Mouse (Mus musculus): ENCODE data around the gene Astn2. TPM values are rescaled to one million over a fixed set of nuclear protein-coding genes. Genes with fewer than 3 reads are reported as not detected.

The Astn2 gene
- polyA plus RNA-seq, 1 experiment from 2014 or later: 0.61 TPM

- H3K9me3 ChIP-seq (ENCODE audit: control insufficient read depth, low read length): no peaks in the 10 kb centered on the region
- peaks cover 53% of the 10 kb centered on the region for H3K27me3 ChIP-seq (ENCODE audit: control insufficient read depth, insufficient read depth, low read length)
- peaks cover 5 to 6% of the 10 kb centered on the region in 2 experiments for H3K4me1 ChIP-seq (ENCODE audit: control insufficient read depth in 2 of 2, insufficient read depth in 2 of 2, low read length in 2 of 2)
- H3K4me2 ChIP-seq (ENCODE audit: low read length): peak overlapping the region; percentile 89
- no peaks in the 10 kb centered on the region for H3K36me3 ChIP-seq (ENCODE audit: control insufficient read depth, insufficient read depth, low read length)
- ATAC-seq (ENCODE audit: insufficient number of reproducible peaks, insufficient read depth, low FRiP score, low read depth): no peak; the same call in 1 of the 2 replicates
- H3K4me3 ChIP-seq (ENCODE audit: control insufficient read depth in 1 of 2, insufficient read depth in 1 of 2, low read depth in 1 of 2, low read length in 2 of 2): peak overlapping the region; percentile 64 to 86
- under 1% methylated on average over 22 of the region's 22 CpGs for WGBS
- no peak overlapping the region for H3K27ac ChIP-seq (replicated peaks in 1 of 2; ENCODE audit: control insufficient read depth in 1 of 2, insufficient read depth in 1 of 2, low read depth in 2 of 2, low read length in 2 of 2)
- H3K9ac ChIP-seq (ENCODE audit: low read length): peak overlapping the region; percentile 60
Observed at GRCm38 (mm10) chr4:66403116-66403707, 1.2 kb downstream of the Astn2 start.

GRCm38 (mm10) chr4:66402611-66403010 lies 1.8 kb downstream of the Astn2 start:
- Histone ChIP-seq H3K9me3 (ENCODE audit: control insufficient read depth, low read length) (no peaks in the 10 kb centered on the region), H3K4me1 (ENCODE audit: control insufficient read depth in 2 of 2, insufficient read depth in 2 of 2, low read length in 2 of 2) (peaks cover 5 to 6% of the 10 kb centered on the region in 2 experiments), H3K27me3 (ENCODE audit: control insufficient read depth, insufficient read depth, low read length) (peaks cover 53% of the 10 kb centered on the region), H3K36me3 (ENCODE audit: control insufficient read depth, insufficient read depth, low read length) (no peaks in the 10 kb centered on the region), H3K27ac (replicated peaks in 1 of 2; ENCODE audit: control insufficient read depth in 1 of 2, insufficient read depth in 1 of 2, low read depth in 2 of 2, low read length in 2 of 2) (no peak overlapping the region), H3K4me2 (ENCODE audit: low read length) (peak overlapping the region; percentile 89), H3K9ac (ENCODE audit: low read length) (no peak overlapping the region), H3K4me3 (ENCODE audit: control insufficient read depth in 1 of 2, insufficient read depth in 1 of 2, low read depth in 1 of 2, low read length in 2 of 2) (peak overlapping the region; percentile 64 to 86)
- under 1% methylated on average over 24 of the region's 24 CpGs for WGBS
- no peak for ATAC-seq (ENCODE audit: insufficient number of reproducible peaks, insufficient read depth, low FRiP score, low read depth)

GRCm38 (mm10) chr4:66401186-66401681 lies 3.2 kb downstream of the Astn2 start:
- Histone ChIP-seq H3K27me3 (ENCODE audit: control insufficient read depth, insufficient read depth, low read length) (peaks cover 53% of the 10 kb centered on the region), H3K4me2 (ENCODE audit: low read length) (no peak overlapping the region), H3K9ac (ENCODE audit: low read length) (no peak overlapping the region), H3K36me3 (ENCODE audit: control insufficient read depth, insufficient read depth, low read length) (no peaks in the 10 kb centered on the region), H3K27ac (replicated peaks in 1 of 2; ENCODE audit: control insufficient read depth in 1 of 2, insufficient read depth in 1 of 2, low read depth in 2 of 2, low read length in 2 of 2) (no peak overlapping the region), H3K4me1 (ENCODE audit: control insufficient read depth in 2 of 2, insufficient read depth in 2 of 2, low read length in 2 of 2) (peaks cover 5 to 6% of the 10 kb centered on the region in 2 experiments), H3K4me3 (ENCODE audit: control insufficient read depth in 1 of 2, insufficient read depth in 1 of 2, low read depth in 1 of 2, low read length in 2 of 2) (no peak overlapping the region), H3K9me3 (ENCODE audit: control insufficient read depth, low read length) (no peaks in the 10 kb centered on the region)
- ATAC-seq (ENCODE audit: insufficient number of reproducible peaks, insufficient read depth, low FRiP score, low read depth): no peak
- WGBS: 18% methylated on average over 8 of the region's 8 CpGs

GRCm38 (mm10) chr4:66399066-66399465 lies 5.3 kb downstream of the Astn2 start:
- no peak overlapping the region for H3K27ac ChIP-seq (replicated peaks in 1 of 2; ENCODE audit: control insufficient read depth in 1 of 2, insufficient read depth in 1 of 2, low read depth in 2 of 2, low read length in 2 of 2)
- H3K27me3 ChIP-seq (ENCODE audit: control insufficient read depth, insufficient read depth, low read length): peaks cover 44% of the 10 kb centered on the region
- H3K4me3 ChIP-seq (ENCODE audit: control insufficient read depth in 1 of 2, insufficient read depth in 1 of 2, low read depth in 1 of 2, low read length in 2 of 2): no peak overlapping the region
- no peak overlapping the region for H3K9ac ChIP-seq (ENCODE audit: low read length)
- H3K9me3 ChIP-seq (ENCODE audit: control insufficient read depth, low read length): no peaks in the 10 kb centered on the region
- no peak overlapping the region for H3K4me2 ChIP-seq (ENCODE audit: low read length)
- no peaks in the 10 kb centered on the region for H3K36me3 ChIP-seq (ENCODE audit: control insufficient read depth, insufficient read depth, low read length)
- ATAC-seq (ENCODE audit: insufficient number of reproducible peaks, insufficient read depth, low FRiP score, low read depth): no peak
- WGBS: 40% methylated on average over 4 of the region's 4 CpGs
- peaks cover 5 to 6% of the 10 kb centered on the region in 2 experiments for H3K4me1 ChIP-seq (ENCODE audit: control insufficient read depth in 2 of 2, insufficient read depth in 2 of 2, low read length in 2 of 2)

GRCm38 (mm10) chr4:66397216-66397615 lies 7.2 kb downstream of the Astn2 start:
- H3K27ac ChIP-seq (replicated peaks in 1 of 2; ENCODE audit: control insufficient read depth in 1 of 2, insufficient read depth in 1 of 2, low read depth in 2 of 2, low read length in 2 of 2): no peak overlapping the region
- H3K27me3 ChIP-seq (ENCODE audit: control insufficient read depth, insufficient read depth, low read length): peaks cover 27% of the 10 kb centered on the region
- H3K9me3 ChIP-seq (ENCODE audit: control insufficient read depth, low read length): no peaks in the 10 kb centered on the region
- H3K36me3 ChIP-seq (ENCODE audit: control insufficient read depth, insufficient read depth, low read length): no peaks in the 10 kb centered on the region
- H3K4me3 ChIP-seq (ENCODE audit: control insufficient read depth in 1 of 2, insufficient read depth in 1 of 2, low read depth in 1 of 2, low read length in 2 of 2): no peak overlapping the region
- ATAC-seq (ENCODE audit: insufficient number of reproducible peaks, insufficient read depth, low FRiP score, low read depth): no peak
- no peak overlapping the region for H3K9ac ChIP-seq (ENCODE audit: low read length)
- no peak overlapping the region for H3K4me2 ChIP-seq (ENCODE audit: low read length)
- H3K4me1 ChIP-seq (ENCODE audit: control insufficient read depth in 2 of 2, insufficient read depth in 2 of 2, low read length in 2 of 2): no peaks in the 10 kb centered on the region

GRCm38 (mm10) chr4:66393294-66393693 lies 11.1 kb downstream of the Astn2 start:
- no peak overlapping the region for H3K27ac ChIP-seq (replicated peaks in 1 of 2; ENCODE audit: control insufficient read depth in 1 of 2, insufficient read depth in 1 of 2, low read depth in 2 of 2, low read length in 2 of 2)
- no peak overlapping the region for H3K4me3 ChIP-seq (ENCODE audit: control insufficient read depth in 1 of 2, insufficient read depth in 1 of 2, low read depth in 1 of 2, low read length in 2 of 2)
- H3K4me1 ChIP-seq (ENCODE audit: control insufficient read depth in 2 of 2, insufficient read depth in 2 of 2, low read length in 2 of 2): no peaks in the 10 kb centered on the region
- 63% methylated on average over 4 of the region's 4 CpGs for WGBS
- H3K9ac ChIP-seq (ENCODE audit: low read length): no peak overlapping the region
- H3K9me3 ChIP-seq (ENCODE audit: control insufficient read depth, low read length): no peaks in the 10 kb centered on the region
- H3K27me3 ChIP-seq (ENCODE audit: control insufficient read depth, insufficient read depth, low read length): no peaks in the 10 kb centered on the region
- ATAC-seq (ENCODE audit: insufficient number of reproducible peaks, insufficient read depth, low FRiP score, low read depth): no peak
- no peak overlapping the region for H3K4me2 ChIP-seq (ENCODE audit: low read length)
- H3K36me3 ChIP-seq (ENCODE audit: control insufficient read depth, insufficient read depth, low read length): no peaks in the 10 kb centered on the region

GRCm38 (mm10) chr4:66390480-66390879 lies 13.9 kb downstream of the Astn2 start:
- Histone ChIP-seq H3K4me1 (ENCODE audit: control insufficient read depth in 2 of 2, insufficient read depth in 2 of 2, low read length in 2 of 2) (no peaks in the 10 kb centered on the region), H3K27ac (replicated peaks in 1 of 2; ENCODE audit: control insufficient read depth in 1 of 2, insufficient read depth in 1 of 2, low read depth in 2 of 2, low read length in 2 of 2) (no peak overlapping the region), H3K4me3 (ENCODE audit: control insufficient read depth in 1 of 2, insufficient read depth in 1 of 2, low read depth in 1 of 2, low read length in 2 of 2) (no peak overlapping the region), H3K27me3 (ENCODE audit: control insufficient read depth, insufficient read depth, low read length) (no peaks in the 10 kb centered on the region), H3K4me2 (ENCODE audit: low read length) (no peak overlapping the region), H3K9me3 (ENCODE audit: control insufficient read depth, low read length) (no peaks in the 10 kb centered on the region), H3K36me3 (ENCODE audit: control insufficient read depth, insufficient read depth, low read length) (no peaks in the 10 kb centered on the region), H3K9ac (ENCODE audit: low read length) (no peak overlapping the region)
- WGBS: 17% methylated on average over 4 of the region's 4 CpGs
- ATAC-seq (ENCODE audit: insufficient number of reproducible peaks, insufficient read depth, low FRiP score, low read depth): no peak

- no peaks in the 10 kb centered on the region for H3K27me3 ChIP-seq (ENCODE audit: control insufficient read depth, insufficient read depth, low read length)
- ATAC-seq (ENCODE audit: insufficient number of reproducible peaks, insufficient read depth, low FRiP score, low read depth): no peak
- no peak overlapping the region for H3K4me3 ChIP-seq (ENCODE audit: control insufficient read depth in 1 of 2, insufficient read depth in 1 of 2, low read depth in 1 of 2, low read length in 2 of 2)
- no peaks in the 10 kb centered on the region for H3K36me3 ChIP-seq (ENCODE audit: control insufficient read depth, insufficient read depth, low read length)
- H3K27ac ChIP-seq (replicated peaks in 1 of 2; ENCODE audit: control insufficient read depth in 1 of 2, insufficient read depth in 1 of 2, low read depth in 2 of 2, low read length in 2 of 2): no peak overlapping the region
- no peaks in the 10 kb centered on the region for H3K4me1 ChIP-seq (ENCODE audit: control insufficient read depth in 2 of 2, insufficient read depth in 2 of 2, low read length in 2 of 2)
- no peak overlapping the region for H3K4me2 ChIP-seq (ENCODE audit: low read length)
- H3K9ac ChIP-seq (ENCODE audit: low read length): no peak overlapping the region
- WGBS: 37% methylated on average over 2 of the region's 2 CpGs
- H3K9me3 ChIP-seq (ENCODE audit: control insufficient read depth, low read length): 0 out of 2 replicates have a peak, but pooled peaks cover 2% of the 10 kb centered on the region
Observed at GRCm38 (mm10) chr4:66378586-66378985, 25.8 kb downstream of the Astn2 start.

All from heart, embryonic 14.5 days (tissue).